Mouse (Mus musculus) liver, embryonic 18 days (tissue): ENCODE data around the gene Spata31d1b. TPM values are rescaled to one million over a fixed set of nuclear protein-coding genes. Genes with fewer than 3 reads are reported as not detected.

ENCODE experiments used
- polyA plus RNA-seq: library from polyadenylated mRNA; depleted of rRNA; stranded (reverse); fragments of >200 nt; gene quantifications from 2 replicates; pipeline ENCODE4 v1.2.3, GENCODE M21; 2012; rRNA removed

The Spata31d1b gene
- polyA plus RNA-seq, result not detected in 2 replicates

GRCm38 (mm10) chr13:59711984-59712383 lies at the start of gene Spata31d1b:
TSS of gene Spata31d1b (plus strand) at chr13:59712284.

DNA sequence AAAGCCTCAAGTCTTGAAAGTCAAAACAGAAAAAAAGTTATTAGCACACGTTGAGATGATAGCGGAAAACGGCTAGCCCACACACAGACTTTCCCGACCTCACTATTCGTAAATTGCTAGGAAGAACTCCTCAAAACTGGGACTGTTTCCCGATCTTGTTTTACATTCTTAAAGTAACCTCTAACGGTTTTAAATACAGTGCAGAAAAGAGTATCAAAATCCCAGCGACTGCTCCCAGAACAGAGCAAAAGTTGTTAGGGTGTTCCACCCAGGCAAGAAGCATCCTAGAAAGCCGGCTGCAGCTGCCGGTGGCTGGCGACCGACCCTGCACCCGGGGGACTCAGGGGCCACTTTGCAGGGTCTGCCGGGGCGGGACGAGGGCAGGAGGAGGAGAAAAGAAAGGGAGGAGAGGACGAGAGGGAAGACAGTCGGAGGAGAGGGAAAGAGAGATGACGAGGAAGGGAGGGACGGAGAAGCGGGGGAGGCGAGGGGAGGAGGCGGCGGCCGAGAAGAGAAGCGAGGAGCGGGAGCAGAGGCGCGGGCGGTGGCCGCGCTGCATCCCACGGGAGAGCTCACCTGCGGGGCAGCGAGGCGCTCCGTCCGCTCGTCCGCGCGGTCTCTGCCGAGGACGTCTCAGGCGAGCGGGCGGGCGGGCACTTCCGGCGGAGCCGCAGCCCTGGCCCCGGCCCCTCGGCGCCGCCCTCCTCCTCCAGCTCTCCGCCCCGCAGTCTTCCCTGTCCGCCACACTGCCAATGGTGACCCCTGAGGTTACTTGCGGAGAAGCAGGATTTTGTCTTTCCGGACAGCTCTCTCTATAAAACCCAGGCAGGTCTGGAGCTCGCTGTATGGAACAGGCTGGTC lies 36.7 kb upstream of the Spata31d1b start, which contains the start of gene Golm1:
Golm1 (minus strand) TSS at position 661 of the 861 bp plus-strand sequence.

DNA sequence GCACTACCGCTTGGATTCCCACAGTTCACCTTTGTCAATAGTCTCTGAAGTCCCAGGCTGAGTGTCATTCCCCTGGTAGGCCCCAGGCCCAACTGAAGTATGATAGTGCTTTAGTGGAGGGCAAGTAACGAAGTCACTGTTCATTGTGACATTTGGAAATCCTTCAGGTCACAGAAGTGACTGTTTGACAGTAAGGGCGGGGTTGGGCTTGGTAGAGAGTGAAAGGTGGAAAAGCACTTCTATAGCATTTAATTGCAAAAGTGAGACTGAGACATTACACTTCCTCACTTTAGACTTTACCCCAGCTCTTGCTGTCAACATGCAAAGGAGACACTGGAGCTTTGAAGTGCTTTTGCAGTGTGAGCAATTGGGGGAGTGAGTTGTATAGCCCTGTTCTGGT lies 18.1 kb upstream of the Spata31d1b start, which contains the start of gene 4921517D22Rik:
4921517D22Rik (minus strand) TSS at position 101 of the 400 bp plus-strand sequence.

GRCm38 (mm10) chr13:59710230-59710629 lies 1.9 kb upstream of the Spata31d1b start, which contains the start of gene Spata31d1a:
TSS of gene Spata31d1a (minus strand) at chr13:59710330.

DNA sequence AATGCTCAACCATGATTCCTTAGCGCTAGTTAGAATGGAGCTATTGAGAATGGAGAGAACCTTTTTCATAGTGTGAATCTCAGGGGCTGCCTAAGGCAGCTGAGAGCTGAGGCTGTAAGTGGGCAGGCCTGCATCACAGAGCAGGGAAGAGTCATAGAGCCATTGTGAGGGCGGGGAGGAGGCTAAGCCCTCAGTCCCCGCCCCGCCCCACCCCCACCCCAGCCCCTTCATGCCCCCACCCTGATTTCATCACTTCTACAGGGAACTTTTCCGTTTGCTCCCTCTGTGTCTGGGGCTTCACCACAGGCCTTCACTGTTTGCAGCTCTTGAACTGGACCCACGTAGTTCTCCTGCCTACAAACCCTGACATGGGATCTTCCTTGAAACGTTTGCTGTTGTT lies 19.6 kb downstream of the Spata31d1b start, which contains the start of gene Spata31d1d:
Spata31d1d (minus strand) TSS at position 101 of the 400 bp plus-strand sequence.

DNA sequence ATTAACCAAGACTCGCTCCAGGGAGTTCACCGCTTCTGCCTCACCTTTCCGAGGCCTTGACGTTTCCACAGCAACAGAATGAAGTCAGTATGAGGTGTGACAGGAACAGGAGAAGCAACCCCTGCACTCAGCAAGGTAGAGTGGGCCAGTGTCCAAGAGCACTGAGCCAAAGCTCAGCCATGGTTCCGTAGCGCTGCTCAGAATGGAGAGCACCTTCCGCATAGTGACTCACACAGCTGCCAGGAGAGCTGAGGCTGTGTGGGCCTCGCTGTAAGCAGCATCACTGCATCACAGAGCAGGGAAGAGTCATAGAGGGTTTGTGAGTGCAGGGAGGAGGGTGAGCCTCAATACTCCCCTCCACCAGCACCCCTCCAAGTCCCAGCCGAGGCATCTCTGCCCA lies 34.6 kb downstream of the Spata31d1b start, which contains the start of gene 1700014D04Rik:
1700014D04Rik (minus strand) TSS at position 42 of the 400 bp plus-strand sequence.

Other genes starting within 250 kb of the Spata31d1b start
- gene Agtpbp1, start 127.1 kb upstream of the Spata31d1b start, polyA plus RNA-seq, result 4.3 and 4.5 TPM in 2 replicates
- gene Naa35, start 127.0 kb upstream of the Spata31d1b start, polyA plus RNA-seq, result 14.6 and 15.5 TPM in 2 replicates
- 13.5 and 13.7 TPM in 2 replicates for gene Golm1, start 36.5 kb upstream of the Spata31d1b start, polyA plus RNA-seq
- not detected in 2 replicates for gene 4921517D22Rik, start 18.2 kb upstream of the Spata31d1b start, polyA plus RNA-seq
- 0.01 and 0.03 TPM in 2 replicates for gene Spata31d1a, start 2.0 kb upstream of the Spata31d1b start, polyA plus RNA-seq
- gene Spata31d1d, start 19.5 kb downstream of the Spata31d1b start, polyA plus RNA-seq, result not detected in 2 replicates
- gene 1700014D04Rik, start 34.5 kb downstream of the Spata31d1b start, polyA plus RNA-seq, result 0.02 TPM in 2 replicates
- 112 and 113 TPM in 2 replicates for gene Isca1, start 57.5 kb downstream of the Spata31d1b start, polyA plus RNA-seq
- gene Gm49354, start 70.0 kb downstream of the Spata31d1b start, polyA plus RNA-seq, result not detected in 2 replicates
- 27.1 and 30.6 TPM in 2 replicates for gene Tut7, start 110.9 kb downstream of the Spata31d1b start, polyA plus RNA-seq